Mouse (Mus musculus) liver, postnatal 0 days (tissue): Measurements from ENCODE around the gene Slmap. TPM values are rescaled to one million over a fixed set of nuclear protein-coding genes. Genes with fewer than 3 reads are reported as not detected.

Experiments
- ATAC-seq: fragments of 200-750 bp; cut with Nextera tagmentation; 2 replicates; pipeline ENCODE4 v1.8.0; 2017; ENCODE audit warnings: mild to moderate bottlenecking, moderate library complexity
- DNase-seq: peaks from one replicate; pipeline ENCODE4 v3.0.0-alpha.2; 2016
- H3K27ac ChIP-seq: fragments of 300-500 bp; sonication (generic); 2 replicates; pipeline ENCODE4 v1.5.1; 2014; ENCODE audit warnings: antibody characterized with exemption, moderate library complexity, mild to moderate bottlenecking, low read depth
- H3K27me3 ChIP-seq: fragments of 300-500 bp; sonication (generic); 2 replicates; pipeline ENCODE4 v1.6.1; 2014; ENCODE audit warnings: low read length, control low read depth, mixed read lengths; ENCODE audit not compliant: insufficient read depth
- H3K36me3 ChIP-seq: fragments of 300-500 bp; sonication (generic); replicated peaks from 2 replicates; pipeline ENCODE4 v1.6.1; 2014; ENCODE audit warnings: mild to moderate bottlenecking, control low read depth, low read length, moderate library complexity, mixed read lengths; ENCODE audit not compliant: insufficient read depth
- H3K4me1 ChIP-seq: fragments of 300-500 bp; sonication (generic); 2 replicates; pipeline ENCODE4 v1.6.1; 2014; ENCODE audit warnings: antibody characterized with exemption, mild to moderate bottlenecking, control low read depth; ENCODE audit not compliant: insufficient read depth
- H3K4me2 ChIP-seq: fragments of 300-500 bp; sonication (generic); 2 replicates; pipeline ENCODE4 v1.6.1; 2014; ENCODE audit warnings: low read depth, mild to moderate bottlenecking, low read length, moderate library complexity, mixed read lengths
- H3K4me3 ChIP-seq: fragments of 300-500 bp; sonication (generic); 2 replicates; pipeline ENCODE4 v1.5.1; 2014; ENCODE audit warnings: low read depth, low read length
- H3K9ac ChIP-seq: fragments of 300-500 bp; sonication (generic); replicated peaks from 2 replicates; pipeline ENCODE4 v1.6.1; 2014; ENCODE audit warnings: mild to moderate bottlenecking, moderate library complexity
- H3K9me3 ChIP-seq: fragments of 300-500 bp; sonication (generic); 2 replicates; pipeline ENCODE4 v1.6.1; 2016; ENCODE audit warnings: mild to moderate bottlenecking, control low read depth, low read length, mixed read lengths
- CTCF ChIP-seq: sonication (generic); IDR thresholded peaks from 2 replicates; pipeline ENCODE4 v1.5.1; 2016; ENCODE audit warnings: antibody characterized with exemption, low read depth
- EP300 ChIP-seq: IDR thresholded peaks from 2 replicates; pipeline ENCODE4 v1.6.1; 2016; ENCODE audit warnings: antibody characterized with exemption, low read depth, mild to moderate bottlenecking
- WGBS: fragments of 180-500 bp; shearing (Covaris S2); extraction: QIAGEN DNeasy Blood & Tissue Kit; methylation state at CpG from one replicate; pipeline ENCODE4 v1.1.7; 2014; ENCODE audit not compliant: insufficient replicate concordance; 5-methylcytosine and 5-hydroxymethylcytosine counted together
- polyA plus RNA-seq: library from polyadenylated mRNA; unstranded; fragments of >200 nt; fragmentation: Nextera tagmentation; extraction: Ambion mirVana; gene quantifications from 2 replicates; pipeline ENCODE4 v1.2.1, GENCODE M21; 2015

The Slmap gene
- polyA plus RNA-seq, 1 experiment from 2014 or later = 12.3 TPM

DNA sequence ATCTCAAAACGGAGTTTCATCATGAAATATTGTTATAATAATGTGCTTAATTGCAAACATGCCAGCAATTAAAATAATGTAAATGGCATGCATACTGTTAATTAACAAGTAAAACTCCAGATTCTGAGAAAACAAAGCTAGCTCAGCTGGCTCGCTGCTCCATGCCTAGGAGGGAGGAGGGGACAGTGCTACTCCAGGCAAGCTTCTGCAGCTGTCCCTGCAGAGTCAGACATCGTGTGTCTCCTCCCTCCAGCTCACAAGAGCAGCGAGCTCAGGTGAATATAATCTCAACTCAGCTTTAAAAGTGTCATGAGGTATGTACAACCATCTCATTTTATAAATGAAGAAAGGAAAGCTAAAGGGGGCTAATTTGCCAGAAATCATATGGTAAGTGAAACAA, 86.2 kb downstream of the Slmap start:
- 79% methylated on average over 4 of the region's 4 CpGs for WGBS
- TF ChIP-seq CTCF = no peak
- no peak for TF ChIP-seq EP300
- peaks cover 17% of the 10 kb centered on the region for H3K36me3 ChIP-seq
- ATAC-seq (no peak), DNase-seq (no peak)
- no peak overlapping the region for H3K9ac ChIP-seq
- H3K9me3 ChIP-seq = no peaks in the 10 kb centered on the region
- H3K4me1 ChIP-seq = no peaks in the 10 kb centered on the region
- H3K4me2 ChIP-seq = no peak overlapping the region
- no peaks in the 10 kb centered on the region for H3K27me3 ChIP-seq
- H3K27ac ChIP-seq = no peak overlapping the region
- H3K4me3 ChIP-seq = no peak overlapping the region

DNA sequence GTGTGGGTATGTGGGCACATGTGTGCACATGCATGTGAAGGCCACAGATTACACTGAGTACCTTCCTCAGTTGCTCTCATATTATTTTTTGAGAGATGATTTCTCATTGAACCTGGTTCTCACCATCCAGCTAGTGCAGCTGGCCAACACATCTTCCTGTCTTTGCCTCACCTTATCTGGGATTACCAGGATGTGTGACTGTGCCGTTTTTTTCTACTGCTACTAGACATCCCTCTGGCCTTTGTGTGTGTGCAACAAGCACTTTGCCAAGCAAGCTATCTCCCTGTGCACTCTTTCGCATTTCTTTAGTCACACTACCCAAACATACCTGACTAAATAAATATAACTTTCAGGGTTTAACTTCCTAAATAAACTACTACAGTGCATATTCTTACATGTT, 87.5 kb downstream of the Slmap start:
- no peaks in the 10 kb centered on the region for H3K4me1 ChIP-seq
- H3K36me3 ChIP-seq = peaks cover 10% of the 10 kb centered on the region
- no peak overlapping the region for H3K4me3 ChIP-seq
- 54% methylated on average over 2 of the region's 2 CpGs for WGBS
- TF ChIP-seq EP300 (no peak), CTCF (no peak)
- DNase-seq (no peak), ATAC-seq (no peak)
- H3K4me2 ChIP-seq = no peak overlapping the region
- H3K27me3 ChIP-seq = no peaks in the 10 kb centered on the region
- H3K27ac ChIP-seq = no peak overlapping the region
- H3K9ac ChIP-seq = no peak overlapping the region
- no peaks in the 10 kb centered on the region for H3K9me3 ChIP-seq

DNA sequence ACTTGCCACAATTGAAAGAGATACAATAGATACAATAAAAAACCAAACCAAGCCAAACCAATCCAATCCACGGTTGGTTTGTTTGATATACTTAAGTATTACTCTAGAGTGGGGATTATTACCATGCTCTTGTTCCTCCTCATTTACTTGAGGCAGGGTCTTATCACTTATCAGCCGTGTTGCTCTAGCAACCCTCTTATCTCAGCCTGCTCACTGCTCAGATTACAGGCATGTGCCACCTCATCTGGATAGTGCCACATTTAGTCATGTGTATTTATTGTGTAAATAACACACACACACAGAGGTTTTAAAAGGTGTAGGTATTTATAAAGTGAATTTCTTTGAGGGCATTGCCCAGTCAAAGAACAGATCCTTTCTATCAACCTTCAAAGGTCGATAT, 88.2 kb downstream of the Slmap start:
- WGBS = 68% methylated on average over 3 of the region's 3 CpGs
- Histone ChIP-seq H3K9me3 (no peaks in the 10 kb centered on the region), H3K4me1 (no peaks in the 10 kb centered on the region), H3K27ac (no peak overlapping the region), H3K9ac (no peak overlapping the region), H3K27me3 (no peaks in the 10 kb centered on the region), H3K36me3 (peaks cover 9% of the 10 kb centered on the region), H3K4me3 (no peak overlapping the region), H3K4me2 (no peak overlapping the region)
- TF ChIP-seq EP300 (no peak), CTCF (no peak)
- DNase-seq = no peak
- ATAC-seq = no peak

DNA sequence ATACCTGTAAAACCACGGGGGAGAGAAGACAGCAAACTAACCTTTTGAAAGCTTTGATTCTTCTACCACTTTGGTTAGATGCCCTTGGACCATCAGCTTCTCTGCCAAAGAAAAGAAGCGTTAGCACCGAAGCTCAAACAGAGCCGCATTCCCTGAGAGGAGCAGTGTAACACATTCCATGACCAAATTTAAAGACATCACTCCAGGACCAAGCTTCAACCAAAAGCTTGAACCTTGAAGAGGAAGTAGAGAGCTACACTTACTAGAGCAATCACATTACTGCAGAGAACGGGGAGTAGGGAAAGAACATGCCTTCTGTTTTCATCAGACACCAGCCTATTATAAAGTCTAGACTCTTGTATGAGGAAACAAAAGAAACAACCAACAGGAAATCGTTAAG, 92.2 kb downstream of the Slmap start:
- ATAC-seq (no peak), DNase-seq (no peak)
- H3K4me1 ChIP-seq = no peaks in the 10 kb centered on the region
- H3K9me3 ChIP-seq = no peaks in the 10 kb centered on the region
- H3K27me3 ChIP-seq = no peaks in the 10 kb centered on the region
- peak overlapping the region; percentile 44; the same call in 1 of the 2 replicates for H3K27ac ChIP-seq
- peaks cover 7% of the 10 kb centered on the region; the same call in 1 of the 2 replicates for H3K36me3 ChIP-seq
- no peak overlapping the region for H3K4me2 ChIP-seq
- no peak overlapping the region for H3K4me3 ChIP-seq
- TF ChIP-seq EP300 = no peak
- TF ChIP-seq CTCF = no peak
- no peak overlapping the region for H3K9ac ChIP-seq
- WGBS = 67% methylated on average over 6 of the region's 6 CpGs

DNA sequence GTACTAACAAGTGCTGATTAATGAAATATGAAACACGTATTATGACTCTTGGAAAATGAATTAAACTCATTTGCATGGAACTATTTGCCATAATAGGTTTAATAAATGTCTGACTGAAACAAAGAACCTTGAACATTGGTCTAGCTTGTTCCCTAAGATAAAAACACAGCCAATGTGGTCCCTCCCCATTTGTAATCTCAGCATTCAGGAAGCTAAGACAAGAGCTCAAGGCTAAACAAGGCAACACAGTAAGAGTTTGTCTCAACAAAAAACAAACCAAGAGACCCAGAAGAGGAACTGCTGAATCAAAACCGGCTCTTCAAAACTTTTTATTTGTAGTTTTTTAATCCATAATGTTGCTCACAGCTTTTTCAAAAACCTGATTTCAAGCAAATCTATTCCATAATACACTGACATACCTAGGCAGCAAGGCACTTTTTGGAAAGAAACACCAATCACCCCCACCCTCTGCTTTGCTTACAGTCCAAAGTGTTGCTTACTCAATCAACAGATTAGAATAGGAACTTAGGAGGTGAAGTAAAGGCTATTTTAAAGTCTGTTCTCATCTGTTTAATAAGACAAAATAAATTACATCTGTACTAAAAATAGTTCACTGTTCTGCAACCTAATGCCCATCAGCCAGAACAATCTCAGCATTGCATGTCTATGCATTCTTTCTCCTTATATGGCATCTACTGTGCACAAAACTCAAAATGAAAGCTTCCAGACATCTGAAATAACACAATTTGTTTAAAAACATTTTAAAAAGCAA, 93.5 kb downstream of the Slmap start:
- Histone ChIP-seq H3K4me1 (no peaks in the 10 kb centered on the region), H3K27ac (0 out of 2 replicates have a peak overlapping the region, but pooled peaks have one; percentile 19), H3K4me2 (no peak overlapping the region), H3K9ac (no peak overlapping the region), H3K4me3 (no peak overlapping the region), H3K36me3 (peaks cover 7% of the 10 kb centered on the region; the same call in 1 of the 2 replicates), H3K9me3 (no peaks in the 10 kb centered on the region), H3K27me3 (no peaks in the 10 kb centered on the region)
- DNase-seq (no peak), ATAC-seq (peak; percentile 78)
- 66% methylated on average over 2 of the region's 2 CpGs for WGBS
- TF ChIP-seq CTCF = no peak
- TF ChIP-seq EP300 = peak; percentile 8; the same call in 1 of the 2 replicates

DNA sequence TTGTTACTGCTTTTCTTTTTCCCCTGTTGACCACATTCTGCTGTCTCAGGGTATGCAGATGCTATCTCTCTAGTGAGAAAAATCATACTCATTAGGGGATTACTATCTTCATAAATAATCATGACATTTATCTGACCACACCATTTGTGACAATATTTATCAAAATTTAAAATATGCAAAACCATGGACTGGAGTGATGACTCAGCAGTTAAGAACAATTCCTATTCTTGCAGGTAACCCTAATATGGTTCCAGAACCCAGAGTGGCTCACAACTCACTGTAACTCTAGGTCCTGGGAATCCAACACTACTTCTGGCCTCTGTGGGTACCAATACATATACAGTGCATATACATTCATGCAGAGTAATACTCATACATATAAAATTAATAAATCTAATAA, 94.7 kb downstream of the Slmap start:
- no peak overlapping the region for H3K4me2 ChIP-seq
- H3K4me3 ChIP-seq = no peak overlapping the region
- H3K9me3 ChIP-seq = no peaks in the 10 kb centered on the region
- no peaks in the 10 kb centered on the region for H3K4me1 ChIP-seq
- no peak overlapping the region for H3K9ac ChIP-seq
- TF ChIP-seq EP300 = no peak
- TF ChIP-seq CTCF = no peak
- no peaks in the 10 kb centered on the region for H3K27me3 ChIP-seq
- H3K27ac ChIP-seq = no peak overlapping the region
- no peak for ATAC-seq
- H3K36me3 ChIP-seq = peaks cover 12% of the 10 kb centered on the region
- no peak for DNase-seq

DNA sequence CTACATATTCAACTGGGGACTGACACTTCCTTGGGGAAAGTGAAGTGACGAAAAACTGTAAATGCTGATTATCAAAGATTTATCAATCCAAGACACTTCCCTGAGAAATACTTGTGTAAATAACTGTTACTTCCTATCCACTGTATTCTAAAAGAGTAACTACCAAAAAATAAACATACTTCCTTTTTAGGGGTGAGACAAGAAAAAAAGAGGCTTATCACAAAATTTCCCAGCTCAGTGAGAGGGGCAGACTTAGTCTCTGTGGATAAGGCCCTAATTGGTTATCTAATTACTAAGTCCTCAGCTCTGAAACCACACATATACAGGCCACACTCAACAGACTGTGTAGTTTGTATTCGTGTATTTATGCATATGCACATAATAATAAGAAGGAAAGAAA, 97.0 kb downstream of the Slmap start:
- H3K27me3 ChIP-seq = no peaks in the 10 kb centered on the region
- no peak overlapping the region for H3K4me2 ChIP-seq
- 50% methylated on average over 2 of the region's 2 CpGs for WGBS
- DNase-seq (no peak), ATAC-seq (no peak)
- H3K4me3 ChIP-seq = no peak overlapping the region
- H3K4me1 ChIP-seq = no peaks in the 10 kb centered on the region
- TF ChIP-seq CTCF (no peak), EP300 (no peak)
- no peak overlapping the region for H3K9ac ChIP-seq
- H3K27ac ChIP-seq = no peak overlapping the region
- H3K36me3 ChIP-seq = peaks cover 14% of the 10 kb centered on the region
- H3K9me3 ChIP-seq = no peaks in the 10 kb centered on the region
